Mouse (Mus musculus) hindbrain, postnatal 0 days (tissue): ENCODE data around the gene 1700034J05Rik. TPM values are rescaled to one million over a fixed set of nuclear protein-coding genes. Genes with fewer than 3 reads are reported as not detected.

Source experiments
- ATAC-seq: fragments of 200-750 bp; cut with Nextera tagmentation; 2 replicates; pipeline ENCODE4 v1.8.0; 2017; ENCODE audit warnings: mild to moderate bottlenecking, moderate TSS enrichment, moderate library complexity
- DNase-seq: peaks from one replicate; pipeline ENCODE4 v3.0.0-alpha.2; 2015; ENCODE audit warnings: low spot score
- H3K27ac ChIP-seq: fragments of 300-500 bp; sonication (generic); 2 replicates; pipeline ENCODE4 v1.5.1; 2014; ENCODE audit warnings: mild to moderate bottlenecking
- H3K27me3 ChIP-seq: fragments of 300-500 bp; sonication (generic); 2 replicates; pipeline ENCODE4 v1.6.1; 2014; ENCODE audit warnings: low read length, mixed read lengths; ENCODE audit not compliant: insufficient read depth
- H3K36me3 ChIP-seq: fragments of 300-500 bp; sonication (generic); 2 replicates; pipeline ENCODE4 v1.6.1; 2014; ENCODE audit warnings: low read length, mixed read lengths; ENCODE audit not compliant: insufficient read depth
- H3K4me1 ChIP-seq: fragments of 300-500 bp; sonication (generic); 2 replicates; pipeline ENCODE4 v1.6.1; 2014; ENCODE audit warnings: antibody characterized with exemption, low read length, mixed read lengths; ENCODE audit not compliant: insufficient read depth
- H3K4me2 ChIP-seq: fragments of 300-500 bp; sonication (generic); 2 replicates; pipeline ENCODE4 v1.6.1; 2014; ENCODE audit warnings: low read depth, mild to moderate bottlenecking, low read length, moderate library complexity, mixed read lengths
- H3K4me3 ChIP-seq: fragments of 300-500 bp; sonication (generic); 2 replicates; pipeline ENCODE4 v1.5.1; 2014; ENCODE audit warnings: low read length
- H3K9ac ChIP-seq: fragments of 300-500 bp; sonication (generic); replicated peaks from 2 replicates; pipeline ENCODE4 v1.6.1; 2014; ENCODE audit warnings: mild to moderate bottlenecking, low read length, moderate library complexity, mixed read lengths
- H3K9me3 ChIP-seq: fragments of 300-500 bp; sonication (generic); 2 replicates; pipeline ENCODE4 v1.6.1; 2016; ENCODE audit warnings: low read length, mixed read lengths
- CTCF ChIP-seq: IDR thresholded peaks from 2 replicates; pipeline ENCODE4 v1.5.1; 2016; ENCODE audit warnings: antibody characterized with exemption, control low read depth, low read depth
- WGBS: fragments of 180-500 bp; shearing (Covaris S2); extraction: QIAGEN DNeasy Blood & Tissue Kit; methylation state at CpG from one replicate; pipeline ENCODE4 v1.1.7; 2014; 5-methylcytosine and 5-hydroxymethylcytosine counted together
- polyA plus RNA-seq: library from polyadenylated mRNA; unstranded; fragments of >200 nt; fragmentation: Nextera tagmentation; extraction: Ambion mirVana; gene quantifications from 2 replicates; pipeline ENCODE4 v1.2.1, GENCODE M21; 2015
- total RNA-seq: library from RNA; depleted of rRNA; stranded (reverse); fragments of >200 nt; gene quantifications from 2 replicates; pipeline ENCODE4 v1.2.3, GENCODE M21; 2014

1700034J05Rik gene
- total and polyA plus RNA-seq, 2 experiments from 2014 or later = not detected

DNA sequence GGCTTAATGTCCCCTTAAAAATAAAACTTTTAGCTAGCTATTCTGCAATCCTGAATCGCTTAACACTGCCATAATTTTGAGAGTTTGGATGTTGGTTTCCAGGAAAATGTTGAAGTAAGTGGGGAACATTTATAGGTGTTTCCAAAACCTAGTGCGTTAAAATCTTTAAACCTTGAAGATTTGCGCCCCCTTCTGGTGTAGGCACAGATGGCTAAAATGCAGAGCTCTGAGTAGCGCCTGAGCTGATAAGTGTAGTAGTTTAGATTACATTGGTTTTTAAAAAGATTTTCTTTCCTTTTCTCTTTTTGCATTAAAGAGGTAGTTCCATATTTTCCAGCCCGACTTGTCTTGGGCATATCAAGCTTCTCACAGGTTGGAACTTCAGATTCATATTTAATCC is 40.0 kb upstream of the 1700034J05Rik start:
- Histone ChIP-seq H3K9ac (no peak overlapping the region), H3K36me3 (no peaks in the 10 kb centered on the region), H3K9me3 (no peaks in the 10 kb centered on the region), H3K4me1 (no peaks in the 10 kb centered on the region), H3K4me3 (no peak overlapping the region), H3K4me2 (no peak overlapping the region), H3K27me3 (no peaks in the 10 kb centered on the region), H3K27ac (no peak overlapping the region)
- 47% methylated on average over 5 of the region's 5 CpGs for WGBS
- TF ChIP-seq CTCF = peak; percentile 75
- peak; percentile 81 for DNase-seq
- no peak for ATAC-seq

- no peaks in the 10 kb centered on the region for H3K4me1 ChIP-seq
- ATAC-seq = no peak
Measured at GRCm38 (mm10) chr6:146984569-146984968, 30.3 kb upstream of the 1700034J05Rik start.

DNA sequence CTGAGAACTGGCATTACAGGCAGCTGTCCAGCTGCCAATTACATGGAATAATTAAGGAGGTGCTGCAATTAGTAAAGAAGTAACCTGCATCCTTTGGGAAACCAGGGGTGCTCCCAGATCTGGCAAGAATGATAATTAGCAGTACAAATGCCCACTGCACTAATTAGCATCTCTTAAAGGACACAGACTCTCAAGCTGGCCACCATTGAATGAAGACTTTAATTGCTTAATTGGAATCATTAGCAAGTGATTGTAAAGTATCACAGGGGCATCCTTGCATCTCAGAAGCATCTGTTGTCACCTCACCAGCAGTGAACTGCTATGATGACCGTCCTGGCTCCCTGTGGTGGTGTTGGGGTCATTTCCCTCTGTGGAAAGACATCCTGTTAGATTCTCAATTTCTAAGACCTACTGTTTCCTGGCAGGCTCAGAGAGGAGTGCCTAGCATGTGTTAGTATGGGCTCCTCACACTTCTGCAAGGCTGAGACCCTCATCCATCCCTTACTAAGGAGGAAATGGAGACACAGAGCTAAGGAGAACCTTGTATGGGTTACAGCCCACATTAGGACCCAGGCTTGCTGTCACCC is 27.1 kb upstream of the 1700034J05Rik start:
- Histone ChIP-seq H3K27me3 (no peaks in the 10 kb centered on the region), H3K4me1 (no peaks in the 10 kb centered on the region), H3K9me3 (no peaks in the 10 kb centered on the region), H3K36me3 (no peaks in the 10 kb centered on the region), H3K4me2 (no peak overlapping the region), H3K27ac (no peak overlapping the region), H3K4me3 (no peak overlapping the region), H3K9ac (no peak overlapping the region)
- peak; percentile 41 for DNase-seq
- WGBS = 37% methylated on average over 1 of the region's 1 CpGs
- no peak for TF ChIP-seq CTCF
- peak; percentile 50 for ATAC-seq

More at GRCm38 (mm10) chr6:146984569-146984968, 30.3 kb upstream of the 1700034J05Rik start:
- WGBS = 77% methylated on average over 3 of the region's 3 CpGs
- no peak for TF ChIP-seq CTCF
- H3K27me3 ChIP-seq = no peaks in the 10 kb centered on the region
- H3K9ac ChIP-seq = no peak overlapping the region
- H3K27ac ChIP-seq = no peak overlapping the region
- H3K9me3 ChIP-seq = no peaks in the 10 kb centered on the region
- no peak overlapping the region for H3K4me3 ChIP-seq
- H3K4me2 ChIP-seq = no peak overlapping the region
- DNase-seq = no peak
- no peaks in the 10 kb centered on the region for H3K36me3 ChIP-seq

- H3K27me3 ChIP-seq = no peaks in the 10 kb centered on the region
- no peaks in the 10 kb centered on the region for H3K4me1 ChIP-seq
- no peaks in the 10 kb centered on the region for H3K36me3 ChIP-seq
- no peaks in the 10 kb centered on the region for H3K9me3 ChIP-seq
- no peak overlapping the region for H3K27ac ChIP-seq
- no peak overlapping the region for H3K9ac ChIP-seq
- WGBS = 45% methylated on average over 3 of the region's 3 CpGs
- no peak overlapping the region for H3K4me2 ChIP-seq
- ATAC-seq (no peak), DNase-seq (no peak)
- H3K4me3 ChIP-seq = no peak overlapping the region
- TF ChIP-seq CTCF = no peak
Measured at GRCm38 (mm10) chr6:146979953-146980352, 25.7 kb upstream of the 1700034J05Rik start.

GRCm38 (mm10) chr6:146979115-146979744 is 25.0 kb upstream of the 1700034J05Rik start:
- H3K27me3 ChIP-seq = no peaks in the 10 kb centered on the region
- no peaks in the 10 kb centered on the region for H3K36me3 ChIP-seq
- no peak overlapping the region for H3K9ac ChIP-seq
- no peak overlapping the region for H3K4me2 ChIP-seq
- TF ChIP-seq CTCF = no peak
- ATAC-seq (no peak), DNase-seq (no peak)
- no peak overlapping the region for H3K27ac ChIP-seq
- H3K4me1 ChIP-seq = no peaks in the 10 kb centered on the region
- H3K9me3 ChIP-seq = no peaks in the 10 kb centered on the region
- no peak overlapping the region for H3K4me3 ChIP-seq
- 82% methylated on average over 1 of the region's 1 CpGs for WGBS

DNA sequence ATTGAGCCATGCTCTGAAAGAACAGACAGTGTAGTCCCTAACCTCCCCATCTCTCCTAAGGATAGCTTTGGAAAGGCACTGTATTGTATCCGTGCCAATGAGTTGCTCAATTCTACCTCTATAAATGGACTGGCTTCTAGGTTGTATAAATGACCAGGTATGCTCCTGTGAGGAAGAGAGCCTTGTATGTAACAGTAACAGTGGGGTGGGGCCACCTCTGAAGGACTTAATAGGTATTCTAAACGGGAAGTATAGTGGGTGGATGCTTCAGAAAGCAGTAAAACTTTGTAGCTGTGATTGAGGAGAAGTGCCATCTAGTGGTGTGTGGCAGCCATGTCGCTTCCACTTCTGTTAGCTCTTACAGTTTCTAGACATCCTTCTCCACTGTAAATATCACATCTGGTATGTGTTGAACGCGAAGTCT is 24.5 kb upstream of the 1700034J05Rik start:
- Histone ChIP-seq H3K27ac (no peak overlapping the region), H3K4me1 (no peaks in the 10 kb centered on the region), H3K9me3 (no peaks in the 10 kb centered on the region), H3K27me3 (no peaks in the 10 kb centered on the region), H3K4me2 (no peak overlapping the region), H3K4me3 (no peak overlapping the region), H3K9ac (no peak overlapping the region), H3K36me3 (no peaks in the 10 kb centered on the region)
- no peak; the same call in 1 of the 2 replicates for ATAC-seq
- peak; percentile 45 for DNase-seq
- 64% methylated on average over 5 of the region's 5 CpGs for WGBS
- peak; percentile 60 for TF ChIP-seq CTCF

- Histone ChIP-seq H3K27ac (no peak overlapping the region), H3K36me3 (no peaks in the 10 kb centered on the region), H3K27me3 (no peaks in the 10 kb centered on the region), H3K4me2 (no peak overlapping the region), H3K4me1 (no peaks in the 10 kb centered on the region), H3K4me3 (no peak overlapping the region), H3K9me3 (no peaks in the 10 kb centered on the region), H3K9ac (no peak overlapping the region)
- DNase-seq (no peak), ATAC-seq (no peak)
- WGBS = 91% methylated on average over 8 of the region's 8 CpGs
- TF ChIP-seq CTCF = no peak
Measured at GRCm38 (mm10) chr6:146976446-146976845, 22.2 kb upstream of the 1700034J05Rik start.
